Mouse (Mus musculus): ENCODE results near the gene Gm28551. TPM values are rescaled to one million over a fixed set of nuclear protein-coding genes. Genes with fewer than 3 reads are reported as not detected.

The Gm28551 gene
- not detected for total RNA-seq (2023)

GRCm38 (mm10) chr1:53352327-53353261, at the start of gene Gm28551, which contains the start of the genes Asdurf and Asnsd1:
Gene Gm28551, minus strand, starts transcription at chr1:53352667.
Gene Asdurf, minus strand, starts transcription at chr1:53352619.
Gene Asnsd1, minus strand, starts transcription at chr1:53352752.

GRCm38 (mm10) chr1:53312989-53313967, 39.2 kb downstream of the Gm28551 start, which contains the start of gene Osgepl1:
Gene Osgepl1, plus strand, starts transcription at chr1:53313624.

GRCm38 (mm10) chr1:53296581-53297383, 55.7 kb downstream of the Gm28551 start, which contains the start of the genes Pms1, Ormdl1 and Gm28778:
Gene Pms1, minus strand, starts transcription at chr1:53297018.
Gene Ormdl1, plus strand, starts transcription at chr1:53297095.
Gene Gm28778, plus strand, starts transcription at chr1:53297111.

Other genes with a start within 250 kb of the Gm28551 start
- not detected for gene 1700019A02Rik, start 165.0 kb downstream of the Gm28551 start, total RNA-seq (2023)
- 1 to 10 TPM; 4.6 to 8.1 TPM for gene Pms1, start 55.6 kb downstream of the Gm28551 start, total RNA-seq (2023)
- 10 to 100 TPM; 11.4 to 12.1 TPM for gene Ormdl1, start 55.6 kb downstream of the Gm28551 start, total RNA-seq (2023)
- 1 to 10 TPM in 1 of 2 experiments, not detected in 1; 1.6 TPM for gene Gm28778, start 55.6 kb downstream of the Gm28551 start, total RNA-seq (2023)
- gene Osgepl1, start 39.0 kb downstream of the Gm28551 start, total RNA-seq (2023), result 1 to 10 TPM; 4.3 to 5.1 TPM
- gene Asdurf, start within 50 bp of the Gm28551 start, total RNA-seq (2023), result 1 to 10 TPM in 1 of 2 experiments, not detected in 1; 9.7 TPM
- gene Asnsd1, start 85 bp upstream of the Gm28551 start, total RNA-seq (2023), result 10 to 100 TPM; 48.2 to 49.8 TPM

All from neutrophil, adult 83 days (primary cell).